Mouse (Mus musculus): ENCODE measurements at regions not wholly inside any gene's neighbourhood (a gene's known extent, or its start where the extent isn't known, plus 50 kb on each side); places are given as distances from the start of the nearest gene placed in this dataset.

DNA sequence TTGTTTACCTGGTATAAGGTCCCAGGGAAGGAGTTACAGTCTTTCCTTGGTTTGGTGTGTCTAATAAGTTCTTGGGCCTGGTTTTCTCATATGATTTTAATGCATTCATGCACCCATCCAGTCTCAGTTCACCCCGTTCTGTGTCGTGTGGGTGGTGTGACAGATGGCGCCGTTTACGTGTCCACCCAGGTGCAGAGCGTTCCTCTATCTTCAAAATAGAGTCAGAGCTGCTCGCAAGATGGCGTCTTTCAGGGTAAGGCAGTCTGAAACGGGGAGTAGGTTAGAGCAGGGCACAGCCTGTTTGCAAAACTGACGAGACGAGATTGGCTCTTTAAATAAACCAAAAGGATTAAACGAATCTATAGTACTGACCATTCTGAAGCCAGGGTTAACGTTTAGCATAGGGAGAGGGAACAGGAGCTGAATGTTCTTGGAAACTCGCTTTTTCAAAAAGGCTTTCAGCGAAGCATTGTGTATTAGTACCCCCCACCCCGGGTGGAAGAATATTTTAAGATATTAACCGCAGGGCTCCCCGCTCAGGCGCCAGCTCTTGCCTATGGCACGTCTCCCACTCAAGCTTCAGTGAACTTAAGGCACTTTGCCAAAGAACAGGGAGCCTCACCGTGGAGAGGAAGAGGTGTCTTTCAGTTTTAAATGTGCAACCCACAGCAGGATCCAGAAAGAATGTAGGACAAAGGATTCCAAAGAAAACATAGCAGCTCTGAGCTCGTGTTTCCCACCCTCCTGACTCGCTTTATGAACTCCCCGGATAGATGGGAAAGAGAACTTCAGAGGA lies 241.7 kb upstream of the Pfn2 start:
- no peak for ATAC-seq

DNA sequence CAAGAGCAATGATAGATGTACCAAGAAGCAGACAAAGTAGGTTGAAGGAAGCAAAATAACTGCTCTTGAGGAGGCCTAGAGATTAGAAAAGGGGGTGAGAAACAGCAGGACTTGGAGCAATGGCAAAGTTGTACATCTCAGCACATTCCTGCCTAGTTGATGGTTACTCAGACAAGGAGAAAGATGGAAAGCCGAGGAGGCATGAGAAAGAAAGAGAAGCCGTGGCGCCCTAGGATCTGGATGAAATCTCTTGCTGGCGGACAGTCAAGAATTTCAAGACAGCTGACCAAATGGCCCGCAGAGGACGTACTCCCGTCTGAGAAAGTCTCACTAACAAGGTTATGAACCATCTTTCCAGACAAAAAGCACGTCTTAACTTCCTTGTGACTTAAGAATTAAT lies 242.5 kb upstream of the Pfn2 start:
- ATAC-seq: no peak

DNA sequence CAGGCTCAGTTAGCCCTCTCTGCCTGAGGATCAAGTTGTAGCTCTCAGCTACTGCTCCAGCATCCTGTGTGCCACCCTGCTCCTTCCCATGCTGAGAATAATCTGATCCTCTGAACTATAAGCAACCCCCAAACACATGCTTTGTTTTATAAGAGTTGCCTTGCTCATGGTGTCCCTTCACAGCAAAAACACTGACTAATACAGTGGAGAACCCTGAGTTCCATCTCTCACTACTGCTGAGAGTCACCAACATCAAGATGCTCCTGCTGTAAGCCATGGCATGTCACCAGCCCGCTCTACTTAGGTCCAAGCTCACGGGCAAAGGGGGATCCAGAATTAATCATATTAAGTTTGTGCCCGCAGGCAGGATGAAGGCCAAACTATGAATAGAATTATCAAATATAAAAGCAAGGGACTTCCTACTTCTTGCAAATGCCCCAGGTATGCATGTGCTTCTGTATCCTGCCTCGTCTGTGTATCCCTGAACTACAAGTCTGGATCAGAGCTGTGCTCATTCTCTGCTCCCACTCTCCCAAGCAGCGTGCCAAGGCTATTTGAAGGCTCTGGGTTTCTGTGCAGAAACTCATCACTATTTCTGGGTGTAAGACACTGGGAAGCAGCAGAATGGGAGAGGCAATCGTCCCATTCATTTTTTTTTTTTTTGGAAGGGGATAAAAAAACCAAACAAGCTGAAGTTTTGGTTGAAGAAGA lies 243.7 kb upstream of the Pfn2 start:
- no peak for ATAC-seq

DNA sequence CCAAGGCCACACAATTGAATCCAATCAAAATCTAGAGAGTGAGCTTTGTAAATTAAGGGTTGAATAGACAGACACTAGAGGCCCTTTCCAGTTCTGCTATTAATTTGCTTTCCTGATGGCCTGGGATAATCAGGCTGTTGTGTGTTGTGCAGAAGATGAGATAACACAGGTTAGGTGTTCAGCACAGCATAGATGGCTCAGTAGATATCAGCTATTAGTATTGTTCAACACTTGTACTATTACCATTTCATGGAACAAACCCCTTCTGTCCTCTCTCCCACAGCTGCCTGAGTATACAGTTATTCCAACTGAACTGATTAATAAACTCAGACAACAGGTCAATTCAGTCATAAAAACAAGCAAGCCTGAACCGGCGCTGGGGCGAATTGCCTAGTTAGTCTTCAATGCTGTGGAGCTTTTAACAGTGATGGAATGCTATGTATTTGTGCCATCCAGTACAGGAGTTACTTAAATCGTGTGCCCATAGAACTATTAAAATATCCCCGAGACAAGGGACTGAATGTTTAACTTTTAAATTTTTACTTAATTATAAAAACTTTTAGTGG lies 263.1 kb upstream of the Pfn2 start:
- no peak for ATAC-seq

DNA sequence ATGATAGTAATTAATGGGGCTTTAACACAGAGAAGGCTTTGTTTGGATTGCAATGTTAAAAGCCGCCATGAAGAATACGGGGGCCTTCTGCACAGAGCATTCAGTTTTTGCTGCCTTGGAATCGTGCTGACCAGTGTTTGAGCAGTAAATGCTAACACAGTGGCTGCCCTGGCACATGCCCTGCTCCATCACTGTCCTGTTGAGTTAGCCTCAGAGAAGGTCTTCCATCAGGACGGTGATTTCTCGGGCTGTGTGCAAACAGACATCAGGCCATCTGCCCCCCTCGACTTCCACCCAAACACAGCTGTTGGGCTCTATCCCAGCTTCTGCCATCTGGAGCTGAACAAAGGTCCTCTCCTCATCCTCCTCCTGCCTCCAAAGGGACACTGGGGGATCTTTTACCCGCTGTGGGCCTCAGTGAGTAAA lies 264.6 kb upstream of the Pfn2 start:
- ATAC-seq: no peak

DNA sequence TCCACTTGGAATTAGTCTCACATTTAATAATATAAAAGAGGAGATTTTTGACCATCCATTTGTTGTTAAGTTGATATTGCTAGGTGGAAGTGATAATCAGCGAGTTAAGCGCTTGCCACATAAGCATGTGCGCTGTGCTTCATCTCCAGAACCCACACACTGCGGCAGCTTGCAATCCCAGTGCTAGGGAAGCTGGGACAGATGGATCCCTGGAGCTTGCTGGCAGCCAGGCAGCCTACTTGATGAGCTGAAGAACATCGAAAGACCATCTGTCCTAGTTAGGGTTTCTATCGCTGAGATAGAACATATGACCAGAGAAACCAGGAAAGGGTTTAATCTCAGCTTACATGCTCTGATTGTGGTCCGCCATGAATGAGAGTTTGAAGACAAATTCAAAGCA lies 266.1 kb upstream of the Pfn2 start:
- no peak for ATAC-seq

DNA sequence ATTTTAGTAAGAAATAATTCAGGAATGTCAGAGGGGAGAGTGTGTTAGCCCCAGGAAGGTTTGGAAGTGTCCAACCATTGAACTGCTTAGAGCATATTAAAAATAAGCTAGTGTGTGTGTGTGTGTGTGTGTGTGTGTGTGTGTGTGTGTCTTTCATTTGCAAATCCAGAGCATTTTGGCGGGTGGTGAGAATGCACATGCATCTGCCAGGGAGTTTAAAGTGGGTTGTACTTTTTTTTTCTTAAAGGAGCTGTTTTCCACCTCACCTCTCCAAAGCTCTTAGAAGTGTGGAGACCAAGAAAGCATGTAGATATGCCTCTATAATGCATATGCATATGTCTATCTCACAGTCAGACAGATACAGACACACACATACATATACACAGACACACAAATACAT lies 267.6 kb upstream of the Pfn2 start:
- ATAC-seq: no peak

DNA sequence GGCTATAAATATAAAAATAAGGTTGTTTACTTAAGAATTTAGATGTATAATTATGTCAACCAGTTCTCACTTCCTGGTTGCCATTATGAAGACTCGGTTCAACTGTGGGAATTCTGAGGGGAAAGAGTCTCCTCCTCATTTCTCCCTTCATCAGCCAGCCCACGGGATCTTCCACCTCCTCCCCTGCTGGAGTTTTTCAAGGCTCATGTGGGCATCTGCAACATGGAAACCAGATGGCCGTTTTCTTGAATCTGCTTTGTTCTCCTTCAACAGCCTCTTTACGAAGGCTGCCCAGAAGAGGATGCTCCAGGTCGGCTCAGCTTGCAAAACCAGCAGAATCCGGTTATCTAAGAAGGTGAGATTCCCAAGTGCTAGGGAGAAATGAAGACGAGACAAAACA lies 269.0 kb upstream of the Pfn2 start:
- ATAC-seq: no peak

DNA sequence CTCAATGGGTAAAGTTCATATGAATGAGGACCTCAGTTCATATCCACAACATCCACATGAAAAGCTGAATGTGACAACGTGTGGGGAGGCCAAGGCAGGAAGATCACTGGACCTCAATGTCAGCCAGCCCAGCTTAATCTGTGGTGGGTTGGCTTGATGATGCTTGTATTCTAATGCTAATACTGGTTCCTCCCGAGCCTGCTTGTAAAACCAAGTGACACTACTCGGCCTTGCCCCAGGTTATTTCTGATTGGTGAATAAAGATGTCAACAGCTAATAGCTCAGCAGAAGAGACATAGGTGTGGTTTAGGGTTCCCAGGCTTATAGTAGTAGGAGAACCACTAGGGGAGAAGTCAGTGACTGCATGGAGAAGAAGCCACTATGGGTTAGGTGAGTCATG lies 272.2 kb upstream of the Pfn2 start:
- ATAC-seq: no peak

DNA sequence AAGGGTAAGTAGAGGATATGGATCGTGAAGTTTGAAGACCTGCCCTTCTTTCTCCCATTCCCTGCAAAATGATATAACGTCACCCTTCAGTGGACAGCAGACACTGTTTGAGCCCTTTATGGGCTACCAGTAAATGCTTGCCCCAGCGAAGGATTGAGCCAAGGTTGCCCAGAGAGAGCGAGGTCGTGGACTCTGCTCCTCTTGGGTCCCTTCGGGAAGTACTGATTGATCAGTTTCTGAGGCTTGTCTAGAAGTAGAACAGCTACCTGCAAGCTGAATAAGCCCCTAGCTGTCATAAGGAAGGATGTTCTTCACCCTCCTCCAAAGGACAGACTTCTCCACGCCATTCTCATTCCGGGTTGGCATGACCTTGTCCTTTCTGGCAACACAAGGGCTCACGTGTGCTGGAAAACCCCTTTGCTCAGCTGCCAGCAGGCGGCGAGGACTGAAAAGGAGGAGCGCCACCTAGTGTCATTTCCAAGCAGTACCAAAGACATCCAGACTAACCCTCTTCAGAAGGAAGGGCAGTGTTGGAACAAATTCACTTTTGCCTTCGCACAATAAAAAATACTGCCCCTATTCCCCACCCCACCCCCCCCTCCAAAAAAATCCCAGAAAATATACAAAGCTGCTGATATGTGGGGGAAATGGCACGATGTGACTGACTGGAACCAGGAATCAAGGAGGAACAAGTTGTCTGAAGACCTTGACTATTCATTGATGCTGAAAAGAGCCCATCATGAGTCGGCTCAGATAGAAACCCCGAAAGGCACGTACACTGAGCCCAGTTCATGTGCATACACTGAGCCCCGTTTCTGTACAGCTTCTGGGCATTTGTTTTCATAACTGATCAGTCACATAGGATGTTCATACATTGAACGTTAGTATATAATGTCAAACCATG lies 274.8 kb upstream of the Pfn2 start:
- ATAC-seq: peak; percentile 87

DNA sequence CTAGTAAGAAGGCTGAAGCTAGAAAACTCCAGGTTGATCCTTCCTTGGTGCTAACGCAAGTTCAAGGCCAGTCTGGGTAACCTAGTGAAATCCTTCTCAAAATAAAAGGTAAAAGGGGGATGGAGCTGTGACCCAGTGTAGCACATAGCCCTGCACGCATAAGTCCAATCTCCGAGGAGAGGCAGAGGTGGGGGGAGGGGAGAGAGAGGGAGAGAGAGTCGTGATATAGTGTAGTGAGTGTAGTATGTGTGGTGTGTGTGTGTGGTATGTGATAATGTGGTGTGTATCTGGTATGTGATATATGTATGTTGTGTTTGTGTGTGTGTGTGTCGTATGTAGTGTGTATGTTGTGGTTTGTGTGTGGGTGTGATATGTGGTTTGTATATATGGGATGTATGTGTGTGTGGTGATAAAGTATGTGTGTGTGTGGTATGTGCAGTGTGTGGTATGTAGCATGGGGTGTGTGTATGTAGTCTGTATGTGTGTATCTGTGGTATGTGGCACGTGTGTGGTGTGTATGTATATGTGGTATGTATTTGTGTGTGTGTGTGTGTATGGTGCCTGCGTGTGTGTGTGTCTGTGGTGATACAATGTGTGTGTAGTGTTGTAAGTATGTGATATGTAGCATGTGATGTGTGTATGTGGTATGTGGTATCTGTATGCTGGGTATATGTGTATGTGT lies 275.7 kb upstream of the Pfn2 start:
- no peak for ATAC-seq

DNA sequence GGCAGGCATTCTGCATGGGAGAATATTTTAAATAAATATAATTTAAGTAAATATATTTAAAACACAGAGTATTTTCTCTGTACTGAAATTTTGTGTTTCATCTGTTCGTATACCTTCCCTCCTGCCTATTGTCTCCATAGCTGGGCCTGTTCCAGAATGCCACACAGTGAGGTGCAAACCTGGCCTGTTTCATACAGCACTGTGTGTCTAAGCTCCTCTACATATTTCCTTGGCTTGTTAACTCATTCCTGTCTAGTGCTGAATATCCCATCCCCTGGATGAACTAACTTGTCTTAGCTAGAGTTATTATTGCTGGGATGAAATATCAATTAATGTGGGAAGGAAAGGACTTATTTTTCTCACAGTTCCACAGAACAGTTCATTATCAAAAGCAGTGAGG lies 277.0 kb upstream of the Pfn2 start:
- ATAC-seq: no peak

DNA sequence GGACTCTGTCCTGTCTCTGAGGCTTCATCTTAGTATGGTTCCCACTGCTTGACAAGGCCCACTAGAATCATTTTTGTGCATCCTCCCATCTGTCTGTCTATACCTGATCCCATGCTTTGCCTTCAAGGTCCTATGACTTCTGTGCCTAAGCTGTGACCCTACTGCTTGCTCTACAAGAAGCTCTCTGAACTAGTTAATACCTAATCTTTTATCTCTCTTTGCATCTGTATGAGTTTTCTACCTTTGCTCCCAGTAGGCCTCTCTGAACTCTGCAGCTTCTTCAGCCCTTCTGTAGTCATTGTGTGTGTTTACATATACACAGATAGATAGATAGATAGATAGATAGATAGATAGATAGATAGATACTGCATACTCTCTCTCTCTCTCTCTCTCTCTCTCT lies 279.1 kb upstream of the Pfn2 start:
- no peak for ATAC-seq

DNA sequence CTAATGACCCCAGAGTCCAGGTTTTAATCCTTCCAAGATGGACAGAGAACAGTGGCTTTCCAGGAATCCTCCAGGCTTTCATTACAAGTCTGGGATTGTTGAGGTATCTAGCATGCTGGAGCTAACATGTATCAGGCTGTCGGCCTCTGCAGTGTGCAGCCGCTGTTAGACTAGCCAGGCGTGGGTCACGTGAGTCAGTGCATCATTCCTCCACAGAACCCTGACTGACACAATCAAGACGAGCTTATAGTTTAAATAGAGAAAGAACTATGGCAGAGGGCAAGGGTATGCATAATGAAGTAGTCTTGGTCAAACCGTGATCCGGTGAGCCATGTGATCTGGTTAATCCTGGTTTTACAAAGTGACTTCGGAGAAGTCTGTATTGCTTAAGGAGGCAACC lies 280.2 kb upstream of the Pfn2 start:
- ATAC-seq: no peak

DNA sequence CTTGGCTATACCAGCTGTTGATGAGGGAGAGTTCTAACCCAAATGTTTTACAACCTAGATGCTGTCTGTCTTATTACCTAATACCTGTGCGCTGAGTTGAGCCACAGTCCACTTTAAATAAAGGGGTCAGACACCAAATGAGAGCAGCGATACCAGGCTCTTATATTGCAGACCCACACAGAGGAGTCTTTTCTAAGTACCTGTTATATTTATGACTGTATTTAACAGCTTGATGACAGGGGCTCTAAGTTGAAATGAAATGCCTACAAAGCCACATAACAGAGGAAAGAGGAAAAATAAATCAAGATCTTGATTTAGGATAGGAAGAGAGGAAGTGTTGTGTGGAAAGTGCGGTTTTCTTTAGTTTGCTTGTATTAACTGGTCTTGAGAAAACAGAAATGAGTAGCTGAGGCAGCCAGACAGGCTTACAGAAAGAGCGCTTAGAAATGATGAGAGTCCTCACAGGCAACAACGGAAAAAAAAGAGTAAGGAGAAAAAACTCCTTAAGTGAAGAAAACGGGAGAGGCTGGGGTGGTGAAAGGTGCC lies 281.6 kb upstream of the Pfn2 start:
- ATAC-seq: no peak

DNA sequence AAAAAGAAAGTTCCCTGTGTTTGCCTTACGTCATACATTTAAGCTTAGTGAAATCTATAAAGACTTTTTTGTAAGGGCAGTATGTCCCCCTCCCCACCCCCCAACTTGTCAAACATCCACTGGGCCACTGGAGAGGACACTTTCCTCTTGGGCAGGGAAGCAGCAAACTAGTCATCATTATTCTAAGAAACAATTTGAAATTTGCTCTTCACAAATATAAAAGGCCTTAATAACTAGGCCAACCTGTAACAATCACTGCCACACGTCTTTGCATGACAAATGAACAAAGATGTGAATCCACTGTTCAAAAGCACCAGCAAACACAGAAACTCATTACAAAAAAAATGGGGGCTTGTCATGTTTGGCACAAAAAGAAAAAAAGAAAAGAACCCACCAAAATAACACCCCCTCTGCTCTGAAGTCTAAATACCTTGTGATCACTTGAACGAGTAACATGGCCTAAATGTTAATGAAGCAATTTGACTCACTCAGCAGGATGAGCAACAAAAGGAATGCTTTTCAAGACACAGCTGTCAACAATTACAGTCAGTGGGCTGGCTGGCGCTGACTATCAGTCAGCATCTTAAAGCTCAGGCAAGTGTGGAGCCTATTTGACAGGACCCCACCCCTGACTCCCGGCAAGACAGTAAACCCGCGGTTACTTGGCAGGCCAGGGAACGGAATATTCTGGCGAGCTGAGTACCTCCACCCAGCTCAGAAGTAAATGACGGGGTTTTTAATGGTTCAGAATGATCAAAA lies 278.7 kb upstream of the Tsc22d2 start:
- no peak for ATAC-seq

DNA sequence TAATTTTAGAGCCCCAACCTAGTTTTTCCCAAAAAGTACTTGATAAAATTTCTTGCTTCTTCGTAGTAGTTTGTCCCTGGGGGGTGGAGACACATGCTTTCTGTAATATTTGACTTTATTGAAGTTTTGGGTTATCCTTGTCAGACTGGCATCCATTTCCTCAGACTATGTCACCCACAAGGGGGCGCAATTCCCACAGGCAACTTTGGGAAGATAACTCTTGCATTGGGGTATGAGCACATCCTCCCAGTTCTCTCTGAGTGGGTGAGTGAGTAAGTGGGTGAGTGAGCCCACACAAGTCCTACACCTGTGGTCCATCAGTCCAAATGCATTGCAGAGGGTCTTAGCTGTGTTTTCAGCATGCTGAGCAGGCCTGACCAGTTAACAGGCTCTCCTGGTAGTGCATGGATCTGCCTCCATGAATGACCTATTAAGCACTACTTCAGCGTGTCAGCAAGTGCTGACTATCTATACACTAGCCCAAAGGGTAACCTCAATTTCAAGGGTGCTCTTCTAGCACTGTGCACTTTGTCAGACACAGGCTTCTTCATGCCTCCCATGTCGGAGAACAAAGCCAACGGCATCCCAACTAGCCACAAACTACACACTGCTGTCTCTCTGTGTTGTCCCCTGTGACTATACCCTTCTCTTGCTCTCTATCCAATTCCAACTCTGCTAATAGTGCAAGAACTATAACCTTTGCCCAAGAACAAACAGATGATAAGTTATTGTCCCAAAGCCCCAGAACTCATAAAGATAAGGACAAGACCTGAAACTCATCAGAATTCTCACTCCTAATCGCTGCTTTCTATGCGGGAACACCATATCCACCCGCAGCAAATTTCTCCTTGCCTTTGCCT lies 275.6 kb upstream of the Tsc22d2 start:
- ATAC-seq: no peak

DNA sequence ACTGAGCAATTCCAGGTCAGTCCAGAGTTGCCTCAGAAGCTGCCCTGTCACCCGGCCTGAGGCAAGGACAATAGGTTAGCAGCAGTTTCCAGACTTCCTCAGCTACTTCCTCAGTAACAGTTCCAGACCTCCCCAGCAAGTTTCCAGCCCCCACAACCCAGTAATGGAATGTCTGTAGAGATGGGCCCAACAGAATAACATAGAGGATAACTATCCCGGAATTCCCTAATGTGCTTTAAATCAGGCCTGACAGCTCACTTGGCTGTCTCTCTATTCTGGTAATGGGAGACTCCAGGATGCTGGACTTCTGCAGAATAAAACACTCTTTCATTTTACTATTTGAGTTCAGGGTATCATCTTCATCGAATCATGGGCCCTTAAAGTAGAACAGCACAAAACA lies 268.4 kb upstream of the Tsc22d2 start:
- no peak for ATAC-seq

DNA sequence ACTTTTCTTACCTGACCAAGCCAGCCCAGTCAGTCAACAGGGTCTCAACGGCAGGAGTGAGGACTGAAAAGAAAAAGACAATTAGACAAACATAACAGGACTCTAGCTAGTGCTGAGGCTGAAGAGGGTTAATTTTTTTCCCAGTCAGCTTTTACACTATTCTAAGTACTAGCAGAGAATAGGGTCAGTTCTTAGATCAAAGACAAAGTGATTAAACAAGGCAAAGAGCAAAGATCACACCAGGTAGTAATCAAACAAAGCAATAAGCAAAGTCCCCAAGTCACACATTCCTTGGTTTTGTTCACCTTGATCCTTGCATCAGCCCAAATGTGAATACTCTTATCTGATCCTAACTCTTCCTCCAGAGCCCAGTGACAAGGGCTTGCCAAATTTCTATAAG lies 267.8 kb upstream of the Tsc22d2 start:
- no peak for ATAC-seq

DNA sequence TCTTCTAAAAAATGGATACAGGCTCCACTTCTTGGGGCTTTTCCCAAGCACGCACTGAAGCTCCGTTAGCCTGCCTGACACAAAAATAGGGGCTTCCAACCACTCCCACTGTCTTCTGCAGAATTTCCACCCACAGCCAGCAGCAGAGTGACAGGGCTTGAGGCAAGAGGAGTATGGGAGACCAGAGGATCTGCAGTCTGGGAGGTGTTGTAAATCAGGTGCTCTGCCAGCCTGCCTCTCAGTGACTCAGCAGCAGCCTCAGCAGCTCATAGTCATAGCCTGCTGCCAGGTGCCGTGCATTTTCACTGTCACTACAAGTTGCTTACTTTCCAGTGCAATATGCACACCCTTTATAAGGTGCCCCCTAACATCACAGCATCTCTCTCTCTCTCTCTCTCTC lies 261.4 kb upstream of the Tsc22d2 start:
- no peak for ATAC-seq

Measured in CD4-positive, CD25-positive, alpha-beta regulatory T cell, adult 4 months (primary cell).